Mouse (Mus musculus) midbrain, embryonic 15.5 days (tissue): ENCODE measurements around the gene Slc25a45. TPM values are rescaled to one million over a fixed set of nuclear protein-coding genes. Genes with fewer than 3 reads are reported as not detected.
"Not testable (repeated sequence)": the region's sequence is repeated elsewhere in the genome, so short reads cannot be mapped to it uniquely, and the experiment has no call there.

Experiments used
- ATAC-seq: fragments of 200-750 bp; cut with Nextera tagmentation; replicated peaks from 2 replicates; pipeline ENCODE4 v1.8.0; 2017; ENCODE audit warnings: moderate TSS enrichment
- H3K27ac ChIP-seq: fragments of 300-500 bp; sonication (generic); 2 replicates; pipeline ENCODE4 v1.5.1; 2015; ENCODE audit warnings: mild to moderate bottlenecking, inconsistent platforms
- H3K27me3 ChIP-seq: fragments of 300-500 bp; sonication (generic); replicated peaks from 2 replicates; pipeline ENCODE4 v1.6.1; 2015; ENCODE audit warnings: inconsistent platforms
- H3K36me3 ChIP-seq: fragments of 300-500 bp; sonication (generic); replicated peaks from 2 replicates; pipeline ENCODE4 v1.6.1; 2015; ENCODE audit warnings: inconsistent platforms
- H3K4me1 ChIP-seq: fragments of 300-500 bp; sonication (generic); 2 replicates; pipeline ENCODE4 v1.6.1; 2015; ENCODE audit warnings: inconsistent platforms
- H3K4me2 ChIP-seq: fragments of 300-500 bp; sonication (generic); 2 replicates; pipeline ENCODE4 v1.6.1; 2015; ENCODE audit warnings: inconsistent platforms, mild to moderate bottlenecking, moderate library complexity
- H3K4me3 ChIP-seq: fragments of 300-500 bp; sonication (generic); 2 replicates; pipeline ENCODE4 v1.5.1; 2015; ENCODE audit warnings: mild to moderate bottlenecking, inconsistent platforms
- H3K9ac ChIP-seq: fragments of 300-500 bp; sonication (generic); 2 replicates; pipeline ENCODE4 v1.6.1; 2015; ENCODE audit warnings: mild to moderate bottlenecking, inconsistent platforms
- H3K9me3 ChIP-seq: fragments of 300-500 bp; sonication (generic); 2 replicates; pipeline ENCODE4 v1.6.1; 2016; ENCODE audit warnings: inconsistent platforms
- WGBS: fragments of 180-500 bp; shearing (Covaris S2); methylation state at CpG from one replicate; pipeline ENCODE4 v1.1.7; 2015; ENCODE audit warnings: mixed read lengths; 5-methylcytosine and 5-hydroxymethylcytosine counted together
- polyA plus RNA-seq: library from polyadenylated mRNA; unstranded; fragments of >200 nt; fragmentation: Nextera tagmentation; extraction: Ambion mirVana; gene quantifications from 2 replicates; pipeline ENCODE4 v1.2.1, GENCODE M21; 2015

Gene Slc25a45
- polyA plus RNA-seq, 1 experiment from 2014 or later: 2.0 TPM

DNA sequence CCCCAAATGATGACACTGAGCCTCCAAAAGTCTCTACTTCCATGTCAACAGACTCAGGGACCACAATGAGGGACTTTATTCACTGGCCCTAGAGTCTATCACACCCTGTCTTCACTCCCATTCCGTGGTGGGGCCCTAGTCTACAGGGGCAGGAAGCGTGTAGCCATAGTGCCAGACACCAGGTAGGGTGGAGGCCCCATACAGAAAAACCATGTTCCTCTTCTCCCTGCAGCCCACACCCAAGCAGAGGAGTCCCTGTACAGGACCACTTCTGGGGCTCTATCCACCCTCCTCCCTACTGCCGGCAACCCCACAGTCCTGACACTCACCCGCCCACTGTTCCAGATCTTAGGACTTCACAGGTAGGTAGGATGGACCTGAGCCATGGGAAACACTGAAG is 5.1 kb upstream of the Slc25a45 start:
- no peak for ATAC-seq
- 94% methylated on average over 4 of the region's 4 CpGs for WGBS
- Histone ChIP-seq H3K4me3 (no peak overlapping the region), H3K4me2 (no peak overlapping the region), H3K27me3 (no peaks in the 10 kb centered on the region), H3K9me3 (no peaks in the 10 kb centered on the region), H3K27ac (no peak overlapping the region), H3K4me1 (peaks cover 25% of the 10 kb centered on the region), H3K36me3 (no peaks in the 10 kb centered on the region), H3K9ac (no peak overlapping the region)

- no peak for ATAC-seq
- WGBS: 90% methylated on average over 19 of the region's 19 CpGs
- Histone ChIP-seq H3K4me1 (peaks cover 25% of the 10 kb centered on the region), H3K9me3 (no peaks in the 10 kb centered on the region), H3K4me2 (no peak overlapping the region), H3K27ac (no peak overlapping the region), H3K36me3 (no peaks in the 10 kb centered on the region), H3K4me3 (no peak overlapping the region), H3K27me3 (no peaks in the 10 kb centered on the region), H3K9ac (no peak overlapping the region)
Measured at GRCm38 (mm10) chr19:5872931-5873556, 4.6 kb upstream of the Slc25a45 start.

DNA sequence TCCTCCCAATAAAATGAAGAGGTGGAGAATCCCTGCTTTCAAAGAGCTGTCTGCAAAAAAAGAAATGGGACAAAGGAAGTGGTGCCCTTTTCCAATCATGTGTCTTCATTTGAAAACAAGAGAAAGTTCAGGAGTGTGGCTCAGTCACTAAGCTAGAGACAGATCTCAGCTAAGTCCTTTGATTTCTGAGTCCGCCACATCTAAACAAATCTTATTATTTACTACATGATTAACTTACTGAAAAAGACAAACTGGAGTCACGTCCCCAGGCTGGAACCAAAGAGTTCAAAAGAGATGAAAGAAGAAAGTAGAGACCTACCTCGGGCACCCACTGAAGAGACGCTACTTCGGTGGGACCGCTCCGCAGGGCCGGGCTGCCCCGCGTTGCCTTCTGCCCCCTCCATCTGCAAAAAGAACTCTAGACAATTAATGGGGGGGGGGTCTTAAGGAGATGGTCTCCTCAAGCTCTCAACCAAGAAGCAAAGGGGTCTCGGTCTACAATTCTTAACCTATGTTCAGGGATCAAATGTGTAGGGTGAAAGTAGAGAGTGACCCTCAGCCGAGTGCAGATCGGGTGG is 3.1 kb upstream of the Slc25a45 start:
- Histone ChIP-seq H3K27ac (no peak overlapping the region), H3K27me3 (no peaks in the 10 kb centered on the region), H3K36me3 (no peaks in the 10 kb centered on the region), H3K9ac (peak overlapping the region; percentile 90), H3K9me3 (no peaks in the 10 kb centered on the region), H3K4me3 (peak overlapping the region; percentile 83), H3K4me2 (peak overlapping the region; percentile 94), H3K4me1 (peaks cover 25% of the 10 kb centered on the region)
- WGBS: 8% methylated on average over 13 of the region's 13 CpGs
- ATAC-seq: no peak; the same call in 1 of the 2 replicates

- peak within 1 kb of the TSS; percentile 83 for H3K4me3 ChIP-seq
- H3K36me3 ChIP-seq: no peaks in the 10 kb centered on the region
- WGBS: under 1% methylated on average over 37 of the region's 37 CpGs
Measured at GRCm38 (mm10) chr19:5874969-5875480, 2.6 kb upstream of the Slc25a45 start, which contains the start of gene Frmd8. TSS of gene Frmd8 (minus strand) at chr19:5875274.

GRCm38 (mm10) chr19:5878362-5878722 is 734 bp downstream of the Slc25a45 start:
- Histone ChIP-seq H3K27me3 (no peaks in the 10 kb centered on the region), H3K4me2 (no peak overlapping the region), H3K9ac (no peak overlapping the region), H3K4me3 (no peak overlapping the region), H3K9me3 (no peaks in the 10 kb centered on the region), H3K27ac (no peak overlapping the region), H3K4me1 (peaks cover 17% of the 10 kb centered on the region), H3K36me3 (no peaks in the 10 kb centered on the region)
- WGBS: 80% methylated on average over 7 of the region's 7 CpGs
- ATAC-seq: no peak

More at GRCm38 (mm10) chr19:5874969-5875480, 2.6 kb upstream of the Slc25a45 start, which contains the start of gene Frmd8:
- H3K4me1 ChIP-seq: peaks cover 25% of the 10 kb centered on the region
- H3K9me3 ChIP-seq: no peaks in the 10 kb centered on the region
- H3K9ac ChIP-seq: peak within 1 kb of the TSS; percentile 90
- no peaks in the 10 kb centered on the region for H3K27me3 ChIP-seq
- peak; percentile 90 for ATAC-seq
- H3K4me2 ChIP-seq: peak within 1 kb of the TSS; percentile 94
- H3K27ac ChIP-seq: peak within 1 kb of the TSS; percentile 72

- ATAC-seq: no peak
- Histone ChIP-seq H3K4me3 (no peak overlapping the region), H3K9me3 (no peaks in the 10 kb centered on the region), H3K36me3 (no peaks in the 10 kb centered on the region), H3K27ac (no peak overlapping the region), H3K4me2 (no peak overlapping the region), H3K4me1 (peaks cover 14% of the 10 kb centered on the region), H3K9ac (no peak overlapping the region), H3K27me3 (no peaks in the 10 kb centered on the region)
- whole genome bisulfite sequencing: 83% methylated on average over 3 of the region's 3 CpGs
Measured at GRCm38 (mm10) chr19:5878916-5879315, 1.3 kb downstream of the Slc25a45 start.

DNA sequence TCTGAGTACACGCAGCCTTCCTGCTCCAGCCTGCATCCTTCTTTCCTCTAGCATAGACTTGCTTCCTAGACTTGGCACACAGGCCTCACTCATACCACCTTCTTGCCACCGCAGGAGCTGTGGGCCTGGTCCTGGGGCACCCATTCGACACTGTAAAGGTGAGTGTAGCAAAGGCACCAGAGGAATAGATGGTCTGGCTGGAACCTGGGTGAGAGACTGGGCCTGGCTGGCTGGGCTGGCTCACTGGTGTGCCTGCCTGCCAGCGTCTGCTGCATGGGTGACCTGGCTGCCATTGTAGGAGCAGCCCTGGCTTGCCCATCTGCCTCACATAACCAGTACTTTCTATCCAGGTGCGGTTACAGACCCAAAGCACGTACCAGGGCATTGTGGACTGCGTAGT is 2.1 kb downstream of the Slc25a45 start:
- WGBS: 90% methylated on average over 7 of the region's 7 CpGs
- H3K27me3 ChIP-seq: no peaks in the 10 kb centered on the region

DNA sequence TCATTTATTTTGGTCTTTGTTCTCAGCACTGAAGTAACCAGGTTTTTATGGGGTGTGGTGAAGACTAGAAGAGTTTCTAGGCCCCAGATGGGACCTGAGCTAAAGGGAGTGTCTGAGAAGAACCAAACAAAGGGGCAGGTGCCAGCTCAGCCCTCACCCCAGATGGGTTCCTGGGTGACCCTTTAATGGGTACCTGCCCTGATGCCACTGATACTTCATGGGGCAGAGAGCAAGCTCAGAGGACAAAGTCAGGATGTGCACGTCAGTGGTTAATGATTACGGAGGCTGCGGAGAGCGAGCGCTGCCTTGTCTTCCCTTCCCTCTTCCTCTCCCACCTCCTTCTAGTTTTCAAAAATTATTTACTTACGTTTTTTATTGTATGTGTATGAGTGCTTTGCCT is 3.5 kb downstream of the Slc25a45 start:
- no peak for ATAC-seq
- H3K27me3 ChIP-seq: no peaks in the 10 kb centered on the region
- H3K4me3 ChIP-seq: no peak overlapping the region
- no peaks in the 10 kb centered on the region for H3K36me3 ChIP-seq
- no peaks in the 10 kb centered on the region for H3K9me3 ChIP-seq
- WGBS: 97% methylated on average over 6 of the region's 6 CpGs
- H3K4me2 ChIP-seq: no peak overlapping the region
- H3K27ac ChIP-seq: no peak overlapping the region
- no peak overlapping the region for H3K9ac ChIP-seq
- no peaks in the 10 kb centered on the region for H3K4me1 ChIP-seq

More for the DNA sequence above, 2.1 kb downstream of the Slc25a45 start:
- H3K4me1 ChIP-seq: peaks cover 5% of the 10 kb centered on the region
- no peaks in the 10 kb centered on the region for H3K36me3 ChIP-seq
- no peak overlapping the region for H3K9ac ChIP-seq
- no peaks in the 10 kb centered on the region for H3K9me3 ChIP-seq
- no peak overlapping the region for H3K4me2 ChIP-seq
- ATAC-seq: no peak
- no peak overlapping the region for H3K27ac ChIP-seq
- no peak overlapping the region for H3K4me3 ChIP-seq

GRCm38 (mm10) chr19:5882079-5882478 is 4.5 kb downstream of the Slc25a45 start:
- H3K4me3 ChIP-seq, ATAC-seq, H3K4me2 ChIP-seq, H3K9ac ChIP-seq, H3K27me3 ChIP-seq, H3K27ac ChIP-seq, H3K4me1 ChIP-seq, H3K36me3 ChIP-seq, H3K9me3 ChIP-seq: not testable (repeated sequence)
- WGBS: 83% methylated on average over 5 of the region's 5 CpGs

GRCm38 (mm10) chr19:5883935-5884334 is 6.3 kb downstream of the Slc25a45 start:
- Histone ChIP-seq H3K4me1 (peaks cover 3% of the 10 kb centered on the region; the same call in 1 of the 2 replicates), H3K27me3 (no peaks in the 10 kb centered on the region), H3K4me3 (no peak overlapping the region), H3K36me3 (no peaks in the 10 kb centered on the region), H3K9me3 (no peaks in the 10 kb centered on the region), H3K4me2 (no peak overlapping the region), H3K9ac (no peak overlapping the region), H3K27ac (no peak overlapping the region)
- 68% methylated on average over 1 of the region's 1 CpGs for WGBS
- ATAC-seq: no peak

DNA sequence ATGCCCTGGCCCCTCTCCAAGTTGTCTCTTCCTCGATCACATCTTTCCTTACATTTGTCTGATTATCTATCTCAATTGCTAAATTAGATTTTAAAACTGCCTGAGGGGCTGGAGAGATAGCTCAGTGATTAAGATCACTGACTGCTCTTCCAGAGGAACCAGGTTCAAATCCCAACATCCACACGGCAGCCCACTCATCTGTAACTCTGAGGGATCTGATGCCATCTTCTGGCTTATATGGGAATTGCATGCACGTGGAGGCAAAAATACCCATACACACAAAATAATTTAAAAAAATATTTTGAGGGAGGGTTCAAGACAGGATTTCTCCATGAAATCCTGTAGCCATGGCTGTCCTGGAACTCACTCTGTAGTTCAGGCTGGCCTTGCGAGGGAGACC is 8.2 kb downstream of the Slc25a45 start:
- Histone ChIP-seq H3K9me3 (no peaks in the 10 kb centered on the region), H3K4me2 (no peak overlapping the region), H3K27me3 (no peaks in the 10 kb centered on the region), H3K4me1 (peaks cover 3% of the 10 kb centered on the region; the same call in 1 of the 2 replicates), H3K27ac (no peak overlapping the region), H3K9ac (no peak overlapping the region), H3K36me3 (no peaks in the 10 kb centered on the region), H3K4me3 (no peak overlapping the region)
- 60% methylated on average over 4 of the region's 4 CpGs for WGBS
- ATAC-seq: no peak

DNA sequence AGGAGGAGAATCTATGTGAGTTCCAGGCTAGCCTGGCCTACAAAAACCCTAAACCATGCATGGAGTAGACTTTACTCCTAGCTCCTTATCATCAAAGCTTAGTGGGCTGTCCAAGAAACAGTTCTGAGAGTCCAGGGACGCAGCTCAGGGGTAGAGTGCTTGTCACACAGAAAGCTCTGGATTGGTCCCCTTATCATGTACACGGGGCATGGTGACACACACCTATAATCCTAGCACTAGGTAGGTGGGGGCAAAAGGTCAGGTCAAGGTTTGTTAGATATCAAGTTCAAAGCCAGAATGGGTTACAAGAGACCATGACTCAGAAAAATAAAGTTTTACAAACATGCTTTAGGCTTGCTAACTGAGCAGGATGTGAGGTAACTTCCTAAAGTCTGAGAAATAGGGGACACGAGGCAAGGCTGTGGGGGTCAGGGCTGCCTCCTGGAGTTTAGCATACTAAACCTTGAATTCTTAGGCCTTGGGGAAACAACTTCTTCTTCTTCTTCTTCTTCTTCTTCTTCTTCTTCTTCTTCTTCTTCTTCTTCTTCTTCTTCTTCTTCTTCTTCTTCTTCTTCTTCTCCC is 9.7 kb downstream of the Slc25a45 start:
- H3K9ac ChIP-seq: no peak overlapping the region
- H3K9me3 ChIP-seq: no peaks in the 10 kb centered on the region
- H3K27ac ChIP-seq: no peak overlapping the region
- H3K4me3 ChIP-seq: no peak overlapping the region
- H3K4me1 ChIP-seq: peaks cover 13% of the 10 kb centered on the region
- WGBS: 85% methylated on average over 3 of the region's 3 CpGs
- no peaks in the 10 kb centered on the region for H3K27me3 ChIP-seq
- peaks cover 4% of the 10 kb centered on the region; the same call in 1 of the 2 replicates for H3K36me3 ChIP-seq
- ATAC-seq: no peak
- H3K4me2 ChIP-seq: no peak overlapping the region
